Mouse (Mus musculus) E14TG2a.4 (cell line): ENCODE data around the gene Fat3.

Source experiments
- H3K27me3 ChIP-seq: 2 replicates; pipeline ENCODE4 v1.6.1; 2014; ENCODE audit warnings: low read length, control low read depth; ENCODE audit not compliant: insufficient read depth
- H3K36me3 ChIP-seq: 2 replicates; pipeline ENCODE4 v1.6.1; 2014; ENCODE audit warnings: low read length, control low read depth; ENCODE audit not compliant: insufficient read depth
- H3K4me1 ChIP-seq: replicated peaks from 2 replicates; pipeline ENCODE4 v1.6.1; 2014; ENCODE audit warnings: low read depth, low read length, control low read depth
- H3K4me3 ChIP-seq: replicated peaks from 2 replicates; pipeline ENCODE4 v1.5.1; 2014; ENCODE audit warnings: mild to moderate bottlenecking, low read length
- H3K9me3 ChIP-seq: 2 replicates; pipeline ENCODE4 v1.6.1; 2014; ENCODE audit warnings: low read length, control low read depth
- CTCF ChIP-seq: conservative IDR thresholded peaks from 2 replicates; pipeline ENCODE4 v1.5.1; 2014; ENCODE audit warnings: low read length
- NANOG ChIP-seq: IDR thresholded peaks from 2 replicates; pipeline ENCODE4 v1.6.1; 2014; ENCODE audit warnings: borderline replicate concordance, low read length, mixed read lengths
- POU5F1 ChIP-seq: IDR thresholded peaks from 2 replicates; pipeline ENCODE4 v1.6.1; 2014; ENCODE audit warnings: low read length, borderline replicate concordance

The Fat3 gene

GRCm38 (mm10) chr9:16461491-16461890 lies 39.6 kb downstream of the Fat3 start:
- no peaks in the 10 kb centered on the region for H3K9me3 ChIP-seq
- H3K27me3 ChIP-seq, result no peaks in the 10 kb centered on the region
- H3K4me1 ChIP-seq, result no peaks in the 10 kb centered on the region
- no peaks in the 10 kb centered on the region for H3K36me3 ChIP-seq
- no peak overlapping the region for H3K4me3 ChIP-seq
- TF ChIP-seq POU5F1 (no peak), CTCF (no peak), NANOG (no peak)

- H3K4me3 ChIP-seq, result no peak overlapping the region
- TF ChIP-seq NANOG (no peak), CTCF (no peak), POU5F1 (no peak)
- no peaks in the 10 kb centered on the region for H3K9me3 ChIP-seq
- H3K36me3 ChIP-seq, result no peaks in the 10 kb centered on the region
- H3K4me1 ChIP-seq, result no peaks in the 10 kb centered on the region
- H3K27me3 ChIP-seq, result no peaks in the 10 kb centered on the region
These were observed 40.5 kb downstream of the Fat3 start for GRCm38 (mm10) chr9:16460591-16460990.

- Histone ChIP-seq H3K36me3 (no peaks in the 10 kb centered on the region), H3K4me3 (no peak overlapping the region), H3K27me3 (no peaks in the 10 kb centered on the region), H3K9me3 (peaks cover 4% of the 10 kb centered on the region; the same call in 1 of the 2 replicates), H3K4me1 (no peaks in the 10 kb centered on the region)
- TF ChIP-seq CTCF, result no peak
- TF ChIP-seq NANOG, result no peak
- no peak for TF ChIP-seq POU5F1
These were observed 59.2 kb downstream of the Fat3 start for GRCm38 (mm10) chr9:16441930-16442329.

- H3K27me3 ChIP-seq, result no peaks in the 10 kb centered on the region
- peaks cover 4% of the 10 kb centered on the region; the same call in 1 of the 2 replicates for H3K9me3 ChIP-seq
- no peak for TF ChIP-seq POU5F1
- no peak for TF ChIP-seq CTCF
- TF ChIP-seq NANOG, result no peak
- no peak overlapping the region for H3K4me3 ChIP-seq
- H3K36me3 ChIP-seq, result no peaks in the 10 kb centered on the region
- no peaks in the 10 kb centered on the region for H3K4me1 ChIP-seq
These were observed 60.4 kb downstream of the Fat3 start for GRCm38 (mm10) chr9:16440638-16441037.

GRCm38 (mm10) chr9:16439941-16440340 lies 61.1 kb downstream of the Fat3 start:
- TF ChIP-seq POU5F1 (no peak), NANOG (no peak), CTCF (no peak)
- Histone ChIP-seq H3K36me3 (no peaks in the 10 kb centered on the region), H3K9me3 (peaks cover 4% of the 10 kb centered on the region; the same call in 1 of the 2 replicates), H3K4me1 (no peaks in the 10 kb centered on the region), H3K4me3 (no peak overlapping the region), H3K27me3 (no peaks in the 10 kb centered on the region)

- Histone ChIP-seq H3K9me3 (no peaks in the 10 kb centered on the region), H3K36me3 (no peaks in the 10 kb centered on the region), H3K4me1 (no peaks in the 10 kb centered on the region), H3K4me3 (no peak overlapping the region), H3K27me3 (no peaks in the 10 kb centered on the region)
- TF ChIP-seq POU5F1 (no peak), CTCF (no peak), NANOG (no peak)
These were observed 63.3 kb downstream of the Fat3 start for GRCm38 (mm10) chr9:16437805-16438204.

GRCm38 (mm10) chr9:16428589-16428988 lies 72.5 kb downstream of the Fat3 start:
- H3K4me1 ChIP-seq, result no peaks in the 10 kb centered on the region
- H3K4me3 ChIP-seq, result no peak overlapping the region
- H3K9me3 ChIP-seq, result no peaks in the 10 kb centered on the region
- no peaks in the 10 kb centered on the region for H3K27me3 ChIP-seq
- H3K36me3 ChIP-seq, result no peaks in the 10 kb centered on the region
- TF ChIP-seq POU5F1, result no peak

- H3K4me1 ChIP-seq, result no peaks in the 10 kb centered on the region
- H3K9me3 ChIP-seq, result no peaks in the 10 kb centered on the region
- no peaks in the 10 kb centered on the region for H3K27me3 ChIP-seq
- TF ChIP-seq POU5F1, result no peak
- no peak for TF ChIP-seq NANOG
- TF ChIP-seq CTCF, result no peak
- H3K36me3 ChIP-seq, result no peaks in the 10 kb centered on the region
- H3K4me3 ChIP-seq, result no peak overlapping the region
These were observed 78.4 kb downstream of the Fat3 start for GRCm38 (mm10) chr9:16422707-16423106.

- H3K9me3 ChIP-seq, result no peaks in the 10 kb centered on the region
- H3K36me3 ChIP-seq, result no peaks in the 10 kb centered on the region
- H3K4me3 ChIP-seq, result no peak overlapping the region
- TF ChIP-seq CTCF (no peak), NANOG (no peak), POU5F1 (no peak)
- H3K27me3 ChIP-seq, result no peaks in the 10 kb centered on the region
- H3K4me1 ChIP-seq, result no peaks in the 10 kb centered on the region
These were observed 98.3 kb downstream of the Fat3 start for GRCm38 (mm10) chr9:16402815-16403214.
